Mouse (Mus musculus): ENCODE results near the gene Tcl1b1.

GRCm38 (mm10) chr12:105158842-105159241 is 648 bp upstream of the Tcl1b1 start:
- TF ChIP-seq CTCF (IDR thresholded peaks at IDR 0.05; ENCODE audit: low read depth) (no peak), EP300 (optimal IDR thresholded peaks at IDR 0.05) (no peak)

Data from stomach, postnatal 0 days (tissue).